Mouse (Mus musculus) forebrain, embryonic 10.5 days (tissue): Measurements from ENCODE around the gene Nr1d1. TPM values are rescaled to one million over a fixed set of nuclear protein-coding genes. Genes with fewer than 3 reads are reported as not detected.

Experiments
- DNase-seq: peaks from one replicate; pipeline ENCODE4 v3.0.0-alpha.2; 2017; ENCODE audit warnings: low spot score; ENCODE audit errors: extremely low spot score
- H3K27ac ChIP-seq: fragments of 300-500 bp; sonication (generic); 2 replicates; pipeline ENCODE4 v1.5.1; 2016; ENCODE audit warnings: mild to moderate bottlenecking
- H3K27me3 ChIP-seq: fragments of 300-500 bp; sonication (generic); 2 replicates; pipeline ENCODE4 v1.6.1; 2016; ENCODE audit warnings: mild to moderate bottlenecking; ENCODE audit not compliant: poor library complexity, severe bottlenecking
- H3K36me3 ChIP-seq: fragments of 300-500 bp; sonication (generic); replicated peaks from 2 replicates; pipeline ENCODE4 v1.6.1; 2016; ENCODE audit warnings: mild to moderate bottlenecking, moderate library complexity
- H3K4me1 ChIP-seq: fragments of 300-500 bp; sonication (generic); 2 replicates; pipeline ENCODE4 v1.6.1; 2016
- H3K4me3 ChIP-seq: fragments of 300-500 bp; sonication (generic); 2 replicates; pipeline ENCODE4 v1.5.1; 2016; ENCODE audit warnings: mild to moderate bottlenecking, moderate library complexity
- H3K9me3 ChIP-seq: fragments of 300-500 bp; sonication (generic); 2 replicates; pipeline ENCODE4 v1.6.1; 2016; ENCODE audit warnings: mild to moderate bottlenecking, moderate library complexity
- WGBS: fragments of 180-500 bp; shearing (Covaris S2); methylation state at CpG from one replicate; pipeline ENCODE4 v1.1.7; 2016; 5-methylcytosine and 5-hydroxymethylcytosine counted together
- polyA plus RNA-seq: library from polyadenylated mRNA; unstranded; fragments of >200 nt; fragmentation: Nextera tagmentation; extraction: Ambion mirVana; gene quantifications from 2 replicates; pipeline ENCODE4 v1.2.1, GENCODE M21; 2016

Gene Nr1d1
- polyA plus RNA-seq, 1 experiment from 2014 or later = 1.5 TPM

- H3K4me1 ChIP-seq = peaks cover 10% of the 10 kb centered on the region
- 76% methylated on average over 4 of the region's 4 CpGs for WGBS
- H3K27ac ChIP-seq = no peak overlapping the region
Measured at GRCm38 (mm10) chr11:98730727-98731126, 44.4 kb downstream of the Nr1d1 start.

GRCm38 (mm10) chr11:98729119-98729588 lies 46.0 kb downstream of the Nr1d1 start, which contains the start of gene Med24:
Med24 (minus strand) TSS chr11:98729435.
- under 1% methylated on average over 16 of the region's 16 CpGs for WGBS
- peak within 1 kb of the TSS; percentile 88 for H3K27ac ChIP-seq

More at GRCm38 (mm10) chr11:98730727-98731126, 44.4 kb downstream of the Nr1d1 start:
- H3K9me3 ChIP-seq = peaks cover 7% of the 10 kb centered on the region
- H3K27me3 ChIP-seq = no peaks in the 10 kb centered on the region
- H3K4me3 ChIP-seq = no peak overlapping the region
- DNase-seq = no peak
- peaks cover 21% of the 10 kb centered on the region for H3K36me3 ChIP-seq

GRCm38 (mm10) chr11:98725926-98726506 lies 49.1 kb downstream of the Nr1d1 start:
- Histone ChIP-seq H3K9me3 (no peaks in the 10 kb centered on the region), H3K4me1 (peaks cover 10% of the 10 kb centered on the region), H3K36me3 (peaks cover 48% of the 10 kb centered on the region), H3K27ac (no peak overlapping the region), H3K27me3 (no peaks in the 10 kb centered on the region), H3K4me3 (no peak overlapping the region)
- no peak for DNase-seq
- WGBS = 93% methylated on average over 15 of the region's 15 CpGs

More at GRCm38 (mm10) chr11:98729119-98729588, 46.0 kb downstream of the Nr1d1 start, which contains the start of gene Med24:
- Histone ChIP-seq H3K9me3 (peaks cover 3% of the 10 kb centered on the region), H3K4me1 (peaks cover 10% of the 10 kb centered on the region), H3K4me3 (peak within 1 kb of the TSS; percentile 74), H3K27me3 (no peaks in the 10 kb centered on the region), H3K36me3 (peaks cover 37% of the 10 kb centered on the region)
- DNase-seq = peak; percentile 87

DNA sequence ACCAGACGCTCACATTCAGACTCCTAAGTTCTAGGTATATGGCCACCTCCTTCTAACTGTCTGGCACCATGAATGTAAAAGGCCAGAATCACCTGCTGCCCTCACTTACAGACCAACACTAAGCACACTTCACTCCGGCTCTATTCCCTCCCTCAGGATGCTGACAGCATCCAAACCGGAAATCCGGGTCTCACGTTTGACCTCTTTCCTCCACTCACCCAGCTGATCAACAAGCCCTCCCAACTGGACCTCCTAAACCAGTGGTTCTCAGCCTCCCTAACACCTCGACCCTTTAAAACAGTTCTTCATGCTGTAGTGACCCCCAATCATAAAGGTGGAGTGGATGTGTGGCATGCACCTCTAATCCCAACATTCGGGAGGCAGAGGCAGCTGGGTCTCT lies 52.0 kb downstream of the Nr1d1 start:
- H3K4me1 ChIP-seq = peaks cover 10% of the 10 kb centered on the region
- no peaks in the 10 kb centered on the region for H3K9me3 ChIP-seq
- no peaks in the 10 kb centered on the region for H3K27me3 ChIP-seq
- peaks cover 58% of the 10 kb centered on the region for H3K36me3 ChIP-seq
- DNase-seq = no peak
- H3K27ac ChIP-seq = no peak overlapping the region
- H3K4me3 ChIP-seq = no peak overlapping the region
- 84% methylated on average over 7 of the region's 7 CpGs for WGBS

DNA sequence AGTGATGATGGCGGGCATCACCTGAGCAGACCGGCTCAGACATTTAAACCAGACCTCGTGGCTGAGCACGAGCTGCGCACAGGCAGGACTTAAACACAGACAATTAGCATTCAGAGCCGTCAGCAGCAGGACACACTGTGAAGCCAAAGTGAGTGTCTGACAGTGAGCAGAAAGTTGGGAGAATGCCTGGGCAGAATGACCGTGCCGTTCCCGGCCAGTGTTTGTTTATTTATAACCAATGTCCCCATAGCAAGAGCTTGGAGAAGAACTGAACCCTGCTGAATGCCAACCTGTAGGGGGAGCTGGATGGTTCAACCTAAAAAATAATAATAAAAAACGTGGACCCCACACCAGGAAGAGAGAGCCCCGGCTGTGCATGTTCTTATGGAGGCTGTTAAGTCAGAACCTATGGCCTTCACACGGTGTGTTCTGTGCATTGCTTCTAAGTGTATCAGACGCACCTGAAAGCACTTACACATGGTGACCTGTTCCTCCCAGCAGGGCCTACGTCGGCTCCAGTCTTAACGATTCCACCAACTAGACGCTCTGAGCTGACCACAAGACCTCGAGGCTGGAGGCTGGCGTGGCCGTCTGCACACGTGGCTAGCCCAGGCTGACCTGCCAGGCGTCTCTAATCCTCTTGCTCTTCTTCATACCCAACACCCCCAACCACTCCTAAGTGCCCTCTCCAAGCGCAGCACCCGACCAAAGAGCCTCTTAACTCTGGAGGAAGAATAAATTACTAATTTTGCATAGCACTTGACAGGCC lies 53.5 kb downstream of the Nr1d1 start:
- no peak for DNase-seq
- 77% methylated on average over 24 of the region's 24 CpGs for WGBS
- H3K27ac ChIP-seq = no peak overlapping the region
- H3K36me3 ChIP-seq = peaks cover 58% of the 10 kb centered on the region
- H3K27me3 ChIP-seq = no peaks in the 10 kb centered on the region
- no peak overlapping the region for H3K4me3 ChIP-seq
- H3K4me1 ChIP-seq = peaks cover 15% of the 10 kb centered on the region
- H3K9me3 ChIP-seq = no peaks in the 10 kb centered on the region

- Histone ChIP-seq H3K36me3 (peaks cover 58% of the 10 kb centered on the region), H3K9me3 (no peaks in the 10 kb centered on the region), H3K27ac (no peak overlapping the region), H3K4me1 (peaks cover 15% of the 10 kb centered on the region), H3K4me3 (no peak overlapping the region), H3K27me3 (no peaks in the 10 kb centered on the region)
- DNase-seq = no peak
- WGBS = 86% methylated on average over 2 of the region's 2 CpGs
Measured at GRCm38 (mm10) chr11:98720756-98721155, 54.4 kb downstream of the Nr1d1 start.

Other genes with a start within 250 kb of the Nr1d1 start
- 0.07 TPM in 1 of 2 replicates, not detected in the other for gene Ikzf3, start 229.3 kb downstream of the Nr1d1 start, polyA plus RNA-seq
- gene Zpbp2, start 224.2 kb downstream of the Nr1d1 start, polyA plus RNA-seq = 0.26 and 0.66 TPM in 2 replicates
- 62.8 and 65.6 TPM in 2 replicates for gene Ormdl3, start 188.0 kb downstream of the Nr1d1 start, polyA plus RNA-seq
- gene Lrrc3c, start 177.0 kb downstream of the Nr1d1 start, polyA plus RNA-seq = not detected in 2 replicates
- 1.4 and 1.5 TPM in 2 replicates for gene Gm12355, start 149.7 kb downstream of the Nr1d1 start, polyA plus RNA-seq
- gene Gsdma3, start 149.0 kb downstream of the Nr1d1 start, polyA plus RNA-seq = not detected in 2 replicates
- gene Gsdma2, start 128.6 kb downstream of the Nr1d1 start, polyA plus RNA-seq = not detected in 2 replicates
- not detected in 2 replicates for gene Gsdma, start 111.0 kb downstream of the Nr1d1 start, polyA plus RNA-seq
- gene Psmd3, start 92.8 kb downstream of the Nr1d1 start, polyA plus RNA-seq = 255 and 259 TPM in 2 replicates
- not detected in 2 replicates for gene Csf3, start 74.1 kb downstream of the Nr1d1 start, polyA plus RNA-seq
- 69.7 and 77.3 TPM in 2 replicates for gene Med24, start 45.9 kb downstream of the Nr1d1 start, polyA plus RNA-seq
- 9.5 and 10.9 TPM in 2 replicates for gene Thra, start 34.7 kb downstream of the Nr1d1 start, polyA plus RNA-seq
- 22.9 and 24.1 TPM in 2 replicates for gene Msl1, start 20.2 kb upstream of the Nr1d1 start, polyA plus RNA-seq
- gene Casc3, start 29.6 kb upstream of the Nr1d1 start, polyA plus RNA-seq = 45.7 and 49.7 TPM in 2 replicates
- 1.00 and 1.2 TPM in 2 replicates for gene Rapgefl1, start 61.5 kb upstream of the Nr1d1 start, polyA plus RNA-seq
- 4.5 and 4.7 TPM in 2 replicates for gene Wipf2, start 88.3 kb upstream of the Nr1d1 start, polyA plus RNA-seq
- 68.7 and 75.8 TPM in 2 replicates for gene Cdc6, start 132.5 kb upstream of the Nr1d1 start, polyA plus RNA-seq
- 16.9 and 19.3 TPM in 2 replicates for gene Rara, start 152.5 kb upstream of the Nr1d1 start, polyA plus RNA-seq
- gene Gjd3, start 207.7 kb upstream of the Nr1d1 start, polyA plus RNA-seq = 0.20 and 0.24 TPM in 2 replicates
- 366 and 373 TPM in 2 replicates for gene Top2a, start 248.9 kb upstream of the Nr1d1 start, polyA plus RNA-seq